Mouse (Mus musculus) liver, embryonic 14.5 days (tissue): ENCODE measurements around the gene St6galnac4.

Experiments used
- CTCF ChIP-seq: IDR thresholded peaks from 2 replicates; pipeline ENCODE4 v1.5.1; 2016; ENCODE audit warnings: antibody characterized with exemption, low read depth, control low read depth
- EP300 ChIP-seq: IDR thresholded peaks from 2 replicates; pipeline ENCODE4 v1.6.1; 2016; ENCODE audit warnings: antibody characterized with exemption, low read depth

GRCm38 (mm10) chr2:32551236-32551635, 35.7 kb upstream of the St6galnac4 start:
- no peak for TF ChIP-seq EP300
- no peak for TF ChIP-seq CTCF
